Mouse (Mus musculus) intestine, postnatal 0 days (tissue): Measurements from ENCODE around the gene Gria4. TPM values are rescaled to one million over a fixed set of nuclear protein-coding genes. Genes with fewer than 3 reads are reported as not detected.

ENCODE experiments used
- ATAC-seq: fragments of 200-750 bp; cut with Nextera tagmentation; 2 replicates; pipeline ENCODE4 v1.8.0; 2017; ENCODE audit warnings: mild to moderate bottlenecking, moderate TSS enrichment, moderate library complexity
- H3K27ac ChIP-seq: fragments of 300-500 bp; sonication (generic); 2 replicates; pipeline ENCODE4 v1.5.1; 2014; ENCODE audit warnings: mild to moderate bottlenecking, low read depth, low read length, moderate library complexity
- H3K27me3 ChIP-seq: fragments of 300-500 bp; sonication (generic); replicated peaks from 2 replicates; pipeline ENCODE4 v1.6.1; 2014; ENCODE audit warnings: low read length, mixed read lengths; ENCODE audit not compliant: control insufficient read depth, insufficient read depth
- H3K36me3 ChIP-seq: fragments of 300-500 bp; sonication (generic); 2 replicates; pipeline ENCODE4 v1.6.1; 2014; ENCODE audit warnings: mild to moderate bottlenecking, moderate library complexity; ENCODE audit not compliant: control insufficient read depth, insufficient read depth
- H3K4me1 ChIP-seq: fragments of 300-500 bp; sonication (generic); replicated peaks from 2 replicates; pipeline ENCODE4 v1.6.1; 2014; ENCODE audit warnings: antibody characterized with exemption, low read length, mixed read lengths; ENCODE audit not compliant: control insufficient read depth, insufficient read depth
- H3K4me2 ChIP-seq: fragments of 300-500 bp; sonication (generic); replicated peaks from 2 replicates; pipeline ENCODE4 v1.6.1; 2014; ENCODE audit warnings: low read depth, mild to moderate bottlenecking, moderate library complexity
- H3K4me3 ChIP-seq: fragments of 300-500 bp; sonication (generic); 2 replicates; pipeline ENCODE4 v1.5.1; 2014; ENCODE audit warnings: low read depth, low read length
- H3K9ac ChIP-seq: fragments of 300-500 bp; sonication (generic); 2 replicates; pipeline ENCODE4 v1.6.1; 2014; ENCODE audit warnings: mild to moderate bottlenecking, low read depth, low read length
- H3K9me3 ChIP-seq: fragments of 300-500 bp; sonication (generic); 2 replicates; pipeline ENCODE4 v1.6.1; 2016; ENCODE audit warnings: mixed run types; ENCODE audit not compliant: control insufficient read depth
- CTCF ChIP-seq: sonication (generic); IDR thresholded peaks from 2 replicates; pipeline ENCODE4 v1.5.1; 2016; ENCODE audit warnings: low read depth, mild to moderate bottlenecking, control low read depth, antibody characterized with exemption, moderate library complexity
- WGBS: fragments of 180-500 bp; shearing (Covaris S2); extraction: QIAGEN DNeasy Blood & Tissue Kit; methylation state at CpG from one replicate; pipeline ENCODE4 v1.1.7; 2014; 5-methylcytosine and 5-hydroxymethylcytosine counted together
- polyA plus RNA-seq: library from polyadenylated mRNA; unstranded; fragments of >200 nt; fragmentation: Nextera tagmentation; extraction: Ambion mirVana; gene quantifications from 2 replicates; pipeline ENCODE4 v1.2.1, GENCODE M21; 2015

The Gria4 gene
- polyA plus RNA-seq, 1 experiment from 2014 or later: 1.3 TPM

DNA sequence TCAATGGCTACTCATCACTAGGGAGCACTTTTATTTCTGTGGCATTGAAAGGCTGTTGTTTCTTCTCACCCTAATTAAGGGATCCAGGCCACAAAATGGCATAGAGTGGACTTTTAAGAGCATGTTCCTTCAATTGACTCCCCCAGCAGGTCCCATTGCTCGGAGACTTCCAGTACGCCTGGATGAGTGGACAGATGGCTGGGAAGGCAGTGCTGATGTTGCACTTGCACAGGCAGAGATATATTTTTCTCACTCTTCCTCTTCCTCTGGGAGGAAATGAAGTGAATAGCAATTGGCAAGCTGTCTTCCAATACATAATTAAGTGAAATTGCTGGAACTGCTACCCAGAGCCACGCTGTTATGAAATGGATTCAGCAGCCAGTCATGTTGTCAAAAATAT lies 190.7 kb downstream of the Gria4 start:
- Histone ChIP-seq H3K36me3 (no peaks in the 10 kb centered on the region), H3K9ac (no peak overlapping the region), H3K4me2 (no peak overlapping the region), H3K27ac (no peak overlapping the region), H3K27me3 (no peaks in the 10 kb centered on the region), H3K4me3 (no peak overlapping the region), H3K9me3 (no peaks in the 10 kb centered on the region), H3K4me1 (no peaks in the 10 kb centered on the region)
- ATAC-seq: no peak
- TF ChIP-seq CTCF: no peak
- 79% methylated on average over 3 of the region's 3 CpGs for WGBS

DNA sequence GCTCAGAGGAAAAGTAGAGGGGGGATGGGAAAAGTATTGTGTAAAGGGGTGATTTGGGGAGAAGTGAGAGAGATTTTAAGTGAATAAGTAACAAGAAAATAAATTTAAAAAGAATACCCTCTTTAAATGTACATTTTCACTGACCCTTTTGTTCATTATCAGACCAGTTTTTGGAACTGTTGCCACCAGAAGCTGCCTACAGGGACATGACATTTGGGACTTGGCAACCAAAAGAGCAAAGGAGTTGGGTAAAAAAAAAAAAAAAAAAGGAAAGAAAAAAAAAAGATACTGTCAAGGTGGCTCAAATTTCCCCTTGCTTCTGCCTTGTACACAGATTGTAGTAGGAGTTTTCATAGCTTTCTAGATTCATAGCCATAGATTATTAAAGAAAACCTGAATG lies 191.8 kb downstream of the Gria4 start:
- H3K27ac ChIP-seq: no peak overlapping the region
- ATAC-seq: no peak
- H3K4me3 ChIP-seq: no peak overlapping the region
- TF ChIP-seq CTCF: no peak
- H3K9ac ChIP-seq: no peak overlapping the region
- H3K9me3 ChIP-seq: no peaks in the 10 kb centered on the region
- H3K4me1 ChIP-seq: no peaks in the 10 kb centered on the region
- no peak overlapping the region for H3K4me2 ChIP-seq
- H3K36me3 ChIP-seq: no peaks in the 10 kb centered on the region
- no peaks in the 10 kb centered on the region for H3K27me3 ChIP-seq

DNA sequence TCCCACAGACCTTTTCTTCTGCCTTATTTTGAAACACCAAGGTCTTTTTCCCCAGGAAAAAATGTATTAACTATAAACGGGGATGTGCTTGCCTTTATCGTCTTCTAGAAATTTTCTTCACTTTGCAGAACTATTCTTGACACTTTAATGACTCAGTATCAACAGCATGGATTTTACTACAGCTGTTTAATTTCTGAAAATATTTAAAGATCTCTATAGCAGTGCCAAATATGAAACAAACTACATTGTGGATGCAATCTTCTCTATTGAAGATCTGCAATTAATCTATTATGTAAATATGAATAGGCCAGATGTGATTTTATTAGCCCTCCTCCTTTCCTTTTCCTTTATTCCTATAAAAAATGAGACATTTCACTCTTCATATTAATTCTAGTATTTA lies 194.2 kb downstream of the Gria4 start:
- Histone ChIP-seq H3K4me3 (no peak overlapping the region), H3K4me1 (no peaks in the 10 kb centered on the region), H3K9me3 (no peaks in the 10 kb centered on the region), H3K27me3 (no peaks in the 10 kb centered on the region), H3K36me3 (no peaks in the 10 kb centered on the region), H3K4me2 (no peak overlapping the region), H3K27ac (no peak overlapping the region), H3K9ac (no peak overlapping the region)
- no peak for TF ChIP-seq CTCF
- 79% methylated on average over 2 of the region's 2 CpGs for WGBS
- ATAC-seq: no peak

DNA sequence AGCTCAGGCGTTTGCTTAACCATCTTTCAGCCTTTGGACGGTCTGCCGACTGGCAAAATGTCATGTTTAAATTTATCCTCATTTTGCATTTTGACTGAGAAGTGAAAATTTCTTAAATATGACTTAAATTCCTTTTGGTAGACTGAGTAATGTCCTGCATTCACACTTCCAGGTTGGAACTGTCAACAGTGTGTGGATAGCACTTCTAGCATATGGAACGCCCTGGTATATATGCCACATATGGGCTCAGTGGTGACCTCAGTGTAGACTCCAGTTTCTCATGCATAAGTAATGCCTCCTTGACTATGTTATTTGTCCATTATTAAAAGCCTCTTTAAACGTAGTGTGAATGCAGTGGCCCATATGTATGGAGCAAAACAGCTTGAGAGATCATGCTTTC lies 222.4 kb downstream of the Gria4 start:
- H3K4me2 ChIP-seq: no peak overlapping the region
- TF ChIP-seq CTCF: no peak
- H3K9me3 ChIP-seq: no peaks in the 10 kb centered on the region
- ATAC-seq: no peak
- no peak overlapping the region for H3K9ac ChIP-seq
- H3K27me3 ChIP-seq: no peaks in the 10 kb centered on the region
- no peak overlapping the region for H3K27ac ChIP-seq
- no peaks in the 10 kb centered on the region for H3K36me3 ChIP-seq
- no peaks in the 10 kb centered on the region for H3K4me1 ChIP-seq
- no peak overlapping the region for H3K4me3 ChIP-seq
- WGBS: 82% methylated on average over 5 of the region's 5 CpGs

GRCm38 (mm10) chr9:4555415-4555959 lies 240.5 kb downstream of the Gria4 start:
- Histone ChIP-seq H3K36me3 (no peaks in the 10 kb centered on the region), H3K9ac (no peak overlapping the region), H3K4me1 (no peaks in the 10 kb centered on the region), H3K27ac (no peak overlapping the region), H3K4me2 (no peak overlapping the region), H3K4me3 (no peak overlapping the region), H3K27me3 (no peaks in the 10 kb centered on the region), H3K9me3 (no peaks in the 10 kb centered on the region)
- no peak for ATAC-seq
- TF ChIP-seq CTCF: no peak
- 46% methylated on average over 4 of the region's 4 CpGs for WGBS

GRCm38 (mm10) chr9:4539218-4539617 lies 256.8 kb downstream of the Gria4 start:
- no peak for TF ChIP-seq CTCF
- Histone ChIP-seq H3K27ac (no peak overlapping the region), H3K27me3 (no peaks in the 10 kb centered on the region), H3K9ac (no peak overlapping the region), H3K36me3 (no peaks in the 10 kb centered on the region), H3K4me3 (no peak overlapping the region), H3K4me2 (no peak overlapping the region), H3K4me1 (no peaks in the 10 kb centered on the region), H3K9me3 (no peaks in the 10 kb centered on the region)
- WGBS: 56% methylated on average over 1 of the region's 1 CpGs
- ATAC-seq: no peak
